Mouse (Mus musculus) A20 (cell line): ENCODE results near the gene Plau.

Source experiments
- DNase-seq: peaks from one replicate; pipeline ENCODE4 v3.0.0-alpha.2; 2011; ENCODE audit warnings: low read depth, low spot score

Plau gene

DNA sequence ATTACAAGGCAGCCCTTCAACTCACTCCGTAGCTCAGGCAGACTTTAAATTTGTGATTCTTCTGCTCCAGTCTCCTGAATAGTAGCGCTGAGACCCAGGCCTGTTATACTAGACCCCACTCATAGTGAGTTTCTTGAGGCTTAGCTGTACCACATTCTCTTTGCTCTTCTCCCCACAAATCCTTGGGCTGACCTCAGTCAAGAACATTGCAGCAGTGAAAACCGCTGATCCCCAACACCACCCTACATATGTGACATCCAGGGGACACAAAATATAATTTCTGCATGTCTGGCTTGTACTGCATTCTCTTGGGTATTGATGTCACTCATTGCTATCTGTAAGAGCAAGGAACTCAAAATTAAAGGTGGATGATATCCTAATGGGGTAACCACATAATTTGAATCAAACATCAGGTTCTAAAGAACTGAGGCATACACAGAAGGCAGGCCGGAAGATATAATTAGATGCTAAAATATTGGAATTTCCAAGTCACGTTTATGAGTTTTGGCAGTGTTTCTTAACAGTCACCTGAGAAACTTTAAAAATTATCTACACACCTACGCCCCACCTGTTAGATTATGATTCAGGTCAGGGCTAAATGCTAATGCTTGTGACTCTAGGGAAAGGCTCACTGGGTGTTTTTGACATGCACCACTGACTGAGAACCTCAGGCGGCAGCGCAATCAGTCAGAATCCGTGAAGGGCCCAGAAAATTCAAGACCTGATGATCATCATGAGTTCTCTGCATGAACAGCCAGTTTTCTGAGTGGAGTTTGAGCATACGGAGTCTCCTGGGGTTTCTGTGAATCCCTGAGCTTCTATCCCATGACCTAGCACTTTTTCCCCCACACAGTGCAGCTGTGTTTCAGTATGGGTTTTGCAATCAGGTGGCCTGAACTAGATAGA, 8.5 kb downstream of the Plau start:
- DNase-seq, result peak; percentile 36

- DNase-seq, result peak; percentile 64
Measured at GRCm38 (mm10) chr14:20845577-20846088, 9.2 kb downstream of the Plau start.

DNA sequence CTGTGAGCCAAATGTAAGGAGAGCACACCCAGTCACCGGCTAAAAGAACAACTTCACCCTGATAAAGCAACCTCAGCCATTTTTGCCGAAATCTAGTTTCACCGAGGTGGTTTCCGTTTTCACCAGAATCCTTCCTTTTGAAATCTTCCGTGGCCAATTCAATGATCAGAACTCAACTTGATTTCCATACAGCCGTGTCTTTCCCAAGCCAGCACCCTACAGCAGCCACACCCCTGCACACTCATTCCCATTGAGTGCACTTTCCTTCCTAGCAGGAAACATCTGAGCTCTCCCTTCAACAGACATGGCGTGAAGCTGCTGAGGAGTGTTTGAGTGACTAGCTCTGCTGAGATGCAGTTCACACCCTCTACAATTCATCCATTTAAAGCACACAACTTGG, 9.8 kb downstream of the Plau start:
- no peak for DNase-seq

DNA sequence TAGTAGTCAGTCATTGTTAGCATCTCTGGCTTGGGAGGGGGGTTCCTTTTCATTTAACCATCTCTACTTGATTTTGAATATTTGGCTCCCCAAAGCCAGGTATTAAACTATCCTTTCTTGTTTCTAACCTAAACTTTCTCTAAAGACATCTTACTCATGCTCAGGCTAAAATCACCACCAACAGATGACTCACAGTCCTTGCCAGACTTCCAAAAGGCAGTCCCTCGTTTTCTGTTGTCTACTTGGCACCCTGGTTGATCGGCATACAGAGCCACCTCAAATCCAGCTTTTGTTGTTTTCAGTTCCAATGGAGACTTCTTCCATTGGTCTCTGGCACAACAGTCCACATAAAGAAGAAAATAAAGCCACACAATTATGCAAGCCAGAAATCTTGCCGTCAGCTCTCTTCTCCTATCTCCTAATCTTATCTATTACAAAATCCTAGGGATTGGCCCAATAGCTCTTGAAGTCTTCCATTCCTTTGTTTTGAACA, 11.2 kb downstream of the Plau start:
- DNase-seq, result no peak

- DNase-seq, result no peak
Measured at GRCm38 (mm10) chr14:20849753-20850152, 13.3 kb downstream of the Plau start.

- no peak for DNase-seq
Measured at GRCm38 (mm10) chr14:20850498-20850897, 14.0 kb downstream of the Plau start.

GRCm38 (mm10) chr14:20851776-20852175, 15.3 kb downstream of the Plau start:
- DNase-seq, result no peak

DNA sequence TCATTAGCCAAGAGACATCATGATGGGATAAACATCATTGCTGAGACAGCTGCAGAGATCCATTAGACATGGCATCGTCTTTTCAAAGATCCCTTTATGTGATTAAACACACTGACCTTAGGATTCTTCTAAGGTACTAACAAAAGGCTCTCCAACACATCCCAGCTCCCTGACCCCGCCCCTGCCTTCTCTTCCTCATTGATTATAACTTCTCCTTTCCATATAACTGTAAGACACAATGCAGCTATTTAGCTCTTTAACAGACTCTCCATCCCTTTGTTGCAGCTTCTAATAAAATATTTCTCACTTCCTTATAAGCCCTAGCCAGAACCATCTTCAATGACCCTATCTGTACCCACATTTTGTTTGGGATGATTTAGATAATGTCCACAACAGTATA, 24.7 kb downstream of the Plau start:
- no peak for DNase-seq

- no peak for DNase-seq
Measured at GRCm38 (mm10) chr14:20861559-20861958, 25.1 kb downstream of the Plau start.

DNA sequence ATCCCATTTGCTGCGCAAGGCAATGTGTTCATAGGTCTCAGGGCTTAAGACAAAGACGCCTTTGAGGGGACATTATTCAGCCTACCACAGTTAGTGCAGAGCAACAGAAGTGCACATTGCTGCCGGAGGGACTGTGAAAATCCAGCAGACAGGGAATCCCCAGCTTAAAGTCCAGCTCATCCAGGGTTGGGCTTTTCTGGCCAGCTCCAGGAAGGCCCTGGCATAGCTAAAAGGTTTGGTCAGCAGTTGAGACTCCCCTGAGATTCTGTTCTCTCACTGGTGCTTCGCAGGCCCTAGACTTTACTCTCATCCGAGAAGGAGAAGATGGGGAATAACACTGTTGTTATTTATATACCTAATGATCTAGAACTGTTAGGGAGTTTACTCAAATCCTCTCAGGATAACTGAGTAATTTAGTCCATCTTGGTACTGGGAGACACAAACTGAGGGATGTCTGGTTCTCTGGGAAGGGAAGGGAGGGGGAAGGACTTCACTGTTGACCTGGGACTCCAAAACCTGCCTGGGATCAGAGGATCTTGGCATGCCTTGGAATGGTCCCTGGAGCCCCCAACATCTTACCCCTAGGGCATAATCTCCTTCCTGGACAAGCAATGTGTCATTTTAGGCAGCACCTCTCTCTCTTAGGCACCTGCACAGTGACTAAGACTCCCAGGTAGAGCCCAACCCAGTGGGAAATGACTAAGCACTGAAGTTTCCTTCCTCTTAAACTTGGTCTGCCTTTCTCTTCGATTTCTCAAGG, 27.0 kb downstream of the Plau start:
- DNase-seq, result no peak

- no peak for DNase-seq
Measured at GRCm38 (mm10) chr14:20864192-20864591, 27.7 kb downstream of the Plau start.

DNA sequence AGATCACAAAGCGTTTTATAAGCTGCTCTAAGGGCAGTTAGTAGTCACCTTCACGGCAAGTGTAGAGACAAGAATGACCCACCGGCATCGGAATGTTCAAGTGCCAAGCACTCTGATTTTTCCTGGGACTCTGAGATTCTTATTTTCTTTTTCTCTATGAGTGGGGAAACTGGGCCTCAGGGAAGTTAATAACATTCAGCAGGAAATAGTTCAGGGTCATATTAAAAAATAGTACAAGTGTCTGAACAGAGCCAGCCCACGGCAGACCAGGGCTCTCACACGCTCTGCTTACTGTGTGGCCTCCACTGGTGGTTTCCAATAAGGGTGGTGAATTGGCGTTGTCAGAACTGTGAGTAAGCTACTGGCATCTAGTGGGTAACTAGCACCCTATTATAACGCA, 29.1 kb downstream of the Plau start:
- no peak for DNase-seq

DNA sequence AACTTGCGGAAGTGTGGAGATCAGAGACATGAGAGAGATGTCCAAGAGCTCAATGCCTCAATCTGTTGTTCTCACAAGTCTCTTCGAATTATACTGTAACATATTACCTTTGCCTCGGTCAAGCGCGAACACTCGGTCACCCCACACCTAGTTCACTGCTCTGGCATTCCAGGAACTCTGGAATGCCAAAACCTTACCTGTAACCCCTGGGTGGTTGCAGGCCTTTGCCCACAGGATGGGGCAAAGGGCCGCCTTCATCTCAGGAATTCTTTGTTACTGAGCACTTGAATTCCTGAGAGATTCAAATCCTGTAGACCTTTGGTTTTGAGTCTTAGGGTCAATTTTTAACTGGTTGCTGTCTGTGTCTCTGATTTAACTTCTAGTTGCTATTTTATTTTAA, 29.9 kb downstream of the Plau start:
- no peak for DNase-seq

- no peak for DNase-seq
Measured at GRCm38 (mm10) chr14:20870110-20870509, 33.6 kb downstream of the Plau start.

DNA sequence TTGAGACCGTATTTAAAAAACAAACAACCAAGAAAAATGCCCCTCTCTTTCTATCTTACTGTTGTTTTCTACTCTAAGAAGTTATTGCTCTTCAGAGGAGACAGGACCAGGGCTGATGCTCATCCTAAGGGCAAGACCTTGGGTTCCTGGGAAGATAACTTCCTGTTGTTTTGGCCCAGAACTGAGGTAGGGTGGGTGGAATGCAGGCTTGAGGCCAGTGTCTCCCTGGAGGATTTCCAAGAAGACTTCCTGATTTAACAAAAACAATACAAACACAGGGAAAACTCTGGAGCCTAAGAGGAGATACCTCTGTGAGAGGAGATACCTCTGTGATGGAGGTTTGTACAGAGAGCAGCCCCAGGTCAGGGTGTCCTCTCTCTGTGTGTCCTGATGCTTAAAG, 35.0 kb downstream of the Plau start:
- no peak for DNase-seq

DNA sequence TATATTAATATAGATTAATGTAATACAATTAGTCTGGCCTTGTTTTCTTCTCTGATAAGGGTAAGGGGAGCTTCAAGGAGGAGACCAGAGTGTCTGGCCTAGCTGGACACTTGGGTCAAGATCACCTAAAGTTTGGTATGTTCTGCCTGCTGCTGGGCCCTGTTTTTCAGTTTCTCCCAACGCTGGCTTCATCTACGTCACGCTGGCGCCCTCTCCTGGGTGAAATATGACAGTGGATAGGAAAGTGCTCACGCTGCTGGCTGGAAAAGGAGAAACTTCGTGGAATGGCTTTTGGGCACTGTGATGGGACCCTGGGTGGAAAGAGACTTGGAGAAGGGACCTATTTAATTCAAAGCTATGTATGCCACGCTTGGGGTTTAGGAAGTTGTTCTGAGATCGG, 36.8 kb downstream of the Plau start:
- peak; percentile 68 for DNase-seq

DNA sequence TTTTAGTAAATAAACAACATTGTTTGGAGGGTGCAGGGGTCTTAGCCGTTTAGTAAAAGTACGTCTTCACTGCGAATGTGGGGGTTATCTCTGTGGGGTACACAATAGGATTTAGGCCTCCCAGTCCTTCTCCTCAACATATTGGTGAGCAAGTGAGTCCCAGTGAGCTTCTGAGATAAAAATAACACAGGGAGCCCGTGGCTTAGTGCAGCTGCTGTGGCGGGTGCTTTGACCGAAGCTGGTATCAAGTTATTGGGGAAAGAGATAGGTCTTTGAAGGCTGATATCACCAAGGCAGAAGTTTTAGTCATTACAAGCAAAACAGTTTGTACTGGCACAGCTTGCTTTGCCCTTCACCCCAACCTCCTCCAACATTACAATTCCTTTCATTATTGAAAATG, 37.5 kb downstream of the Plau start:
- no peak for DNase-seq

- DNase-seq, result no peak
Measured at GRCm38 (mm10) chr14:20884691-20885090, 48.2 kb downstream of the Plau start.

DNA sequence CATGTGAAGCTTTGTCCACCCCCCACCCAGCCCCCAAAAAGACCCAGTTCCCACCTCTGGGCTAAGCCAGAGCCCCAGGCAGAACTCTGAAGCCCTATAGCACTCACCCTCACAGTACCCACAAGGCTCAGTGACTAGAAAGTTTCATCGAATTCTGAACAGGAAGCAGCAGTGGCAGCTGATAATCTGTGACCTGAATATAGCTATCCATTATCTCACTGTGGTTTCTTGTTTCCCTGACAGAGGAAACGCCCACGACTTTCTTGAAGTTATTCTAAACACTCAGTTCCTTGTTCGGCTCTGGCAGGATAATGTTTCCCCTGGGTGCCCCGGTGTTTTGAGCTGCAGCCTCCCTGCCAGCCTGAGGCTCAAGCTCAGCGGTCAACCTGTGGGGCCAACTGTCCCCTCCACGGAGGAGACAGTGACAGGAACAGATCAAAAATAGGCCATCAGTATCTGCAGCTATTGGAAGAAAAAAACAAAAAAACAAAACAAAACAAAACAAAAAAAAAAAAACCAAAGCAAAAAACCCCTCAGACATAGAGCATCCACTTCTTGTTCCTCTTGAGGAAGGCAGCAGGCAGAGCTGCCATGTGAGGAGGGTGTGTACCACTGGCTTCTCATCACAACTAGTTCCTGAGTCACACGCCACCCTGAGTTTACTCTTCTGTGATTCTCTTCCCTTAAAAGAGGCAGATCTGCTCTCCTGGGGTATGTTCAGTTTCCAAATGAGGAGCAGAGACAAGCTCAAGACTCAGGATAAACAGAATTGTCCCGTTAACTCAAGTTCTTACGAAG, 48.8 kb downstream of the Plau start:
- peak; percentile 62 for DNase-seq

GRCm38 (mm10) chr14:20886266-20886665, 49.8 kb downstream of the Plau start:
- DNase-seq, result peak; percentile 54

GRCm38 (mm10) chr14:20887541-20888085, 51.2 kb downstream of the Plau start:
- DNase-seq, result no peak
